Mouse (Mus musculus): ENCODE results near the gene Ogdhl.

- TF ChIP-seq CTCF (IDR thresholded peaks at IDR 0.05; ENCODE audit: extremely low read depth, insufficient read depth, low read length) (no peak), POLR2A (IDR thresholded peaks at IDR 0.05; ENCODE audit: extremely low read depth, insufficient read depth, low read length) (no peak)
Measured at GRCm38 (mm10) chr14:32344694-32345093, 22.9 kb downstream of the Ogdhl start.
